Mouse (Mus musculus) bone marrow macrophage, adult 2 months (primary cell): Measurements from ENCODE around the gene Tyk2.

Experiments used
- CTCF ChIP-seq: IDR thresholded peaks from 2 replicates; pipeline ENCODE4 v1.5.1; 2012; ENCODE audit warnings: low read depth, mild to moderate bottlenecking, low read length, moderate library complexity
- POLR2A ChIP-seq: IDR thresholded peaks from 2 replicates; pipeline ENCODE4 v1.6.1; 2012; ENCODE audit warnings: mild to moderate bottlenecking, low read depth, low read length, borderline replicate concordance

GRCm38 (mm10) chr9:21148427-21148826, 17.4 kb upstream of the Tyk2 start:
- TF ChIP-seq CTCF (no peak), POLR2A (no peak)
